Mouse (Mus musculus): ENCODE results near the gene Mctp1.

- TF ChIP-seq POLR2A (IDR thresholded peaks at IDR 0.05; ENCODE audit: borderline replicate concordance, control insufficient read depth, low read depth, low read length) (no peak), CTCF (IDR thresholded peaks at IDR 0.05; ENCODE audit: control insufficient read depth, insufficient read depth, low read length) (no peak)
These were observed 181.7 kb downstream of the Mctp1 start for GRCm38 (mm10) chr13:76566024-76566423.
